Comparison of ENCODE assay signal across 8 mouse cellular contexts in the genomic region with DNA sequence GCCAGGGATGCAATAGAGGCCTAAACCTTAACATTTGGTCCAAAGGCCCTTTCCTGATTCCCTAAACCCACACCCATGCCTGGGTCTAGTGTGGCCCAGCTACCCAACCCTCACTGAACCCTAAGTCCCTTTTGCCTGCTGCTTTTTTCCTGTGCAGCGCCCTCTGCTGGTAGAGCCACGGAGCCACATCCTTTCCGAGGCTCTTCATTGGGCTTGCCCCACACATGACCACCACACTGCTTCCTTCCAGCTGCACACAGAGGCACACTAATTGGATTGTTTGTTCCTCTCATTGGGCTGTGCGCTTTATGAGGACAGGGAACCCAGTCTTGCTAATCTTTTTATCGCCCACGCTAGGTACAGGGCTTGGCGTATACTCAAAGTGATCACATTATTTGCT.
A peak's percentile ranks its signal among the peaks of the same experiment; 100 is the strongest.
DNase-seq lines count a peak whose midpoint lies in the region; ATAC-seq and TF ChIP-seq lines count a peak whose summit lies in the region.

No protein-coding gene starts in this region.

- H3K4me1 ChIP-seq in hindbrain, postnatal 0 days (ENCODE audit: insufficient read depth, low read length) = no peaks in the 10 kb centered on the region
- no peaks in the 10 kb centered on the region for H3K4me1 ChIP-seq in hindbrain, embryonic 14.5 days (replicated peaks; ENCODE audit: control insufficient read depth, insufficient read depth, low read length)

- DNase-seq in hindbrain, postnatal 0 days (ENCODE audit: low spot score) = peak; percentile 46
- no peak for DNase-seq in hindbrain, embryonic 14.5 days (ENCODE audit: low spot score)
- DNase-seq in CD8-positive naive resting alpha-beta T cell, adult 2 months (ENCODE audit: low read depth in 2 of 2, low spot score in 2 of 2) = peak; percentile 3 to 11
- peak; percentile 57 for DNase-seq in adrenal gland, postnatal 25 days
- peak; percentile 73 for DNase-seq in retina, embryonic 14.5 days (ENCODE audit: low spot score)
- DNase-seq in urinary bladder, adult 2 months (ENCODE audit: low spot score) = no peak
- DNase-seq in layer of hippocampus, adult 9-11 months = no peak

- ATAC-seq in hindbrain, postnatal 0 days = peak; percentile 56; the same call in 1 of the 2 replicates
- ATAC-seq in hindbrain, embryonic 14.5 days (ENCODE audit: low FRiP score) = no peak
- ATAC-seq in granulocyte monocyte progenitor cell, adult 5-6 weeks (replicated peaks; ENCODE audit: poor library complexity, severe bottlenecking) = peak; percentile 68

- H3K27ac ChIP-seq in hindbrain, postnatal 0 days = no peak overlapping the region
- no peak overlapping the region for H3K27ac ChIP-seq in hindbrain, embryonic 14.5 days

- WGBS in hindbrain, postnatal 0 days = 57% methylated on average over 7 of the region's 7 CpGs
- WGBS in hindbrain, embryonic 14.5 days = 51% methylated on average over 7 of the region's 7 CpGs

- no peaks in the 10 kb centered on the region for H3K36me3 ChIP-seq in hindbrain, postnatal 0 days (ENCODE audit: insufficient read depth, low read length)
- no peaks in the 10 kb centered on the region for H3K36me3 ChIP-seq in hindbrain, embryonic 14.5 days (replicated peaks; ENCODE audit: control insufficient read depth, insufficient read depth)

- no peak overlapping the region for H3K9ac ChIP-seq in hindbrain, postnatal 0 days (replicated peaks; ENCODE audit: low read length)
- H3K9ac ChIP-seq in hindbrain, embryonic 14.5 days = no peak overlapping the region

- no peak overlapping the region for H3K4me2 ChIP-seq in hindbrain, postnatal 0 days (ENCODE audit: low read depth, low read length)
- H3K4me2 ChIP-seq in hindbrain, embryonic 14.5 days (replicated peaks) = no peak overlapping the region

- peak; percentile 77 for TF ChIP-seq CTCF in hindbrain, postnatal 0 days (IDR thresholded peaks at IDR 0.05; ENCODE audit: low read depth)

- no peak overlapping the region for H3K4me3 ChIP-seq in hindbrain, postnatal 0 days (ENCODE audit: low read length)
- no peak overlapping the region for H3K4me3 ChIP-seq in hindbrain, embryonic 14.5 days (replicated peaks; ENCODE audit: low read length)

- H3K27me3 ChIP-seq in hindbrain, postnatal 0 days (ENCODE audit: insufficient read depth, low read length) = no peaks in the 10 kb centered on the region
- no peaks in the 10 kb centered on the region for H3K27me3 ChIP-seq in hindbrain, embryonic 14.5 days (ENCODE audit: control insufficient read depth, insufficient read depth, low read length)

- H3K9me3 ChIP-seq in hindbrain, postnatal 0 days (ENCODE audit: low read length) = no peaks in the 10 kb centered on the region
- H3K9me3 ChIP-seq in hindbrain, embryonic 14.5 days (ENCODE audit: control insufficient read depth, low read length) = no peaks in the 10 kb centered on the region

Comparison
In these comparisons a context has a peak if more than half of its experiments do, and no peak if none do; other contexts are left out.
1. DNase-seq: peak in hindbrain, postnatal 0 days (single experiment), CD8-positive naive resting alpha-beta T cell, adult 2 months (2 of 2), adrenal gland, postnatal 25 days (single experiment) and retina, embryonic 14.5 days (single experiment); none in hindbrain, embryonic 14.5 days (single experiment), urinary bladder, adult 2 months (single experiment) and layer of hippocampus, adult 9-11 months (single experiment).